Mouse (Mus musculus): Measurements from ENCODE around the gene Dis3.

DNA sequence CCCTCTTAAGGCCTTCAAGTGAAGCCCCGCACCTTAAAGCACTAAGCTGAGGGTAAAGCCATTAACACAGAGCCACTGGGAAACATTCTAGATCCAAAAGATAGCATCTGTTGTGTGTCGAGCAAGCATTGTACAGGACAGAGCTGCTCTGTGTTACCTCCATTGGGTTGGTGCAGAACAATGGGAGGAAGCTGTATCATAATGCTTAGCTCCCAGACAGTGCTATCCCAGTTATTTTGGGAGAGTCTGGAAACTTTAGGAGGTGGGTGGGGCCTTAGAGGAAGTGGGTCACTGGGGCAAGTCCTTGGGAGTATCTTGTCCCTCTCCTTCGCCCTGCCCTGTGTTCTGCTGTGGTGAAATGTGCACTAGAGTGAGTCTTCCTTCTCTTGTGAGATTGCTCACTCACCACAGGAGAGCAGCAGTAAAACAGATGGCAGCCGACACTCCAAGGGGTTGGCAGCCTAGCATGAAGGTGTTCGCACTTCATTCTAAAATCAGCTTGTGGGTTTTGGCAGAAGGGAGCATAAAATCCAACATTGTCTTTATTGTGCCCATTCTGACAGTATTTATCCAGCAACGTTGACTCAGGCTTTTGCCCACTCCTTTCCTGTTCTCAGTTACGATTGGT, 40.5 kb downstream of the Dis3 start:
- no peak for TF ChIP-seq CTCF (IDR thresholded peaks at IDR 0.05; ENCODE audit: insufficient read depth, low read length)
- TF ChIP-seq POLR2A (IDR thresholded peaks at IDR 0.05; ENCODE audit: borderline replicate concordance, extremely low read depth, low read depth, low read length): no peak

Measured in lung, adult 2 months (tissue).